Comparison of ENCODE assay signal across 16 mouse cellular contexts in genomic region chr10:75661381-75661780, GRCm38 (mm10). TPM values are rescaled to one million over a fixed set of nuclear protein-coding genes. Genes with fewer than 3 reads are reported as not detected.
A peak's percentile ranks its signal among the peaks of the same experiment; 100 is the strongest.
DNase-seq lines count a peak whose midpoint lies in the region; ATAC-seq and TF ChIP-seq lines count a peak whose summit lies in the region.
"Had no signal": no experiment of that assay in that cellular context is flagged by ENCODE, and none has a peak within 500 bp of the region (broad histone marks: within the 10 kb centered on the region; RNA-seq: fewer than 3 reads in every experiment).

No protein-coding gene starts in this region.

- peak; percentile 76 for DNase-seq in forebrain, embryonic 14.5 days (ENCODE audit: low spot score)
- no peak for DNase-seq in forebrain, embryonic 11.5 days (ENCODE audit: low spot score)
- DNase-seq in lung, postnatal 0 days (ENCODE audit: low spot score): peak; percentile 52
- DNase-seq in lung, adult 18-20 months: no peak
- DNase-seq in brain, embryonic 14.5 days (ENCODE audit: low read depth): peak; percentile 88
- DNase-seq in cerebellum, postnatal 25 days: peak; percentile 60 to 65
- DNase-seq in left cerebral cortex, postnatal 10 days (ENCODE audit: extremely low spot score in 1 of 2, low spot score in 2 of 2): no peak
- DNase-seq: heart, adult 2 months; kidney, adult 11 months; kidney, postnatal 10 days; layer of hippocampus, adult 9-11 months; liver, embryonic 13.5 days; thymus, adult 18-20 months had no signal

- intact Hi-C loops in left cerebral cortex, postnatal 10 days (cut with DNase I): no loop called here

- ATAC-seq in forebrain, embryonic 14.5 days: peak; percentile 75
- no peak for ATAC-seq in forebrain, embryonic 11.5 days (replicated peaks; ENCODE audit: low FRiP score)
- ATAC-seq in lung, postnatal 0 days: 0 out of 2 replicates have a peak, but pooled peaks have one; percentile 35
- ATAC-seq in megakaryocyte-erythroid progenitor cell, adult 5-6 weeks (replicated peaks; ENCODE audit: low FRiP score, low TSS enrichment, poor library complexity, severe bottlenecking): no peak
- ATAC-seq: midbrain, embryonic 13.5 days had no signal

- no peaks in the 10 kb centered on the region for H3K9me3 ChIP-seq in forebrain, embryonic 14.5 days (replicated peaks; ENCODE audit: control insufficient read depth, low read length)
- H3K9me3 ChIP-seq in forebrain, embryonic 11.5 days (ENCODE audit: control insufficient read depth, low read length): no peaks in the 10 kb centered on the region
- H3K9me3 ChIP-seq in lung, postnatal 0 days (ENCODE audit: low read length): no peaks in the 10 kb centered on the region
- H3K9me3 ChIP-seq: embryonic facial prominence, embryonic 12.5 days; liver, embryonic 13.5 days; midbrain, embryonic 13.5 days had no signal

- H3K27me3 ChIP-seq in forebrain, embryonic 14.5 days (replicated peaks; ENCODE audit: control insufficient read depth, insufficient read depth, low read length): no peaks in the 10 kb centered on the region
- H3K27me3 ChIP-seq in forebrain, embryonic 11.5 days (ENCODE audit: control insufficient read depth, insufficient read depth, low read length): no peaks in the 10 kb centered on the region
- no peaks in the 10 kb centered on the region for H3K27me3 ChIP-seq in lung, postnatal 0 days (replicated peaks; ENCODE audit: insufficient read depth, low read length)
- H3K27me3 ChIP-seq: liver, embryonic 13.5 days; midbrain, embryonic 13.5 days had no signal

- no peak overlapping the region for H3K9ac ChIP-seq in forebrain, embryonic 14.5 days (ENCODE audit: low read length)
- H3K9ac ChIP-seq in forebrain, embryonic 11.5 days (ENCODE audit: low read length): no peak overlapping the region
- no peak overlapping the region for H3K9ac ChIP-seq in lung, postnatal 0 days (replicated peaks; ENCODE audit: low read depth)
- H3K9ac ChIP-seq: embryonic facial prominence, embryonic 12.5 days; liver, embryonic 13.5 days; midbrain, embryonic 13.5 days had no signal

- peaks cover 4% of the 10 kb centered on the region for H3K4me1 ChIP-seq in forebrain, embryonic 14.5 days (ENCODE audit: control insufficient read depth, insufficient read depth, low read length)
- H3K4me1 ChIP-seq in forebrain, embryonic 11.5 days (replicated peaks; ENCODE audit: control insufficient read depth, insufficient read depth, low read length): peaks cover 3% of the 10 kb centered on the region; the same call in 1 of the 2 replicates
- H3K4me1 ChIP-seq in lung, postnatal 0 days (ENCODE audit: insufficient read depth, low read depth, low read length): peaks cover 5% of the 10 kb centered on the region

- no peak overlapping the region for H3K4me3 ChIP-seq in forebrain, embryonic 14.5 days (ENCODE audit: low read depth, low read length)
- H3K4me3 ChIP-seq in forebrain, embryonic 11.5 days (ENCODE audit: low read depth, low read length): no peak overlapping the region
- no peak overlapping the region for H3K4me3 ChIP-seq in lung, postnatal 0 days (ENCODE audit: low read depth, low read length)
- H3K4me3 ChIP-seq: embryonic facial prominence, embryonic 12.5 days; heart, adult 2 months; liver, embryonic 13.5 days; midbrain, embryonic 13.5 days had no signal

- no peak for TF ChIP-seq POLR2A in brain, embryonic 14.5 days (IDR thresholded peaks at IDR 0.05; ENCODE audit: borderline replicate concordance, extremely low read depth, insufficient read depth, insufficient read length, poor library complexity, severe bottlenecking)

- peaks cover 44% of the 10 kb centered on the region for H3K36me3 ChIP-seq in forebrain, embryonic 14.5 days (ENCODE audit: control insufficient read depth, insufficient read depth, low read length)
- H3K36me3 ChIP-seq in forebrain, embryonic 11.5 days (ENCODE audit: control insufficient read depth, insufficient read depth, low read length): peaks cover 4% of the 10 kb centered on the region; the same call in 1 of the 2 replicates
- peaks cover 27% of the 10 kb centered on the region for H3K36me3 ChIP-seq in lung, postnatal 0 days (ENCODE audit: insufficient read depth, low read length)

- H3K27ac ChIP-seq in forebrain, embryonic 14.5 days (ENCODE audit: low read depth, low read length): peak overlapping the region; percentile 67; the same call in 1 of the 2 replicates
- no peak overlapping the region for H3K27ac ChIP-seq in forebrain, embryonic 11.5 days (ENCODE audit: low read depth, low read length)
- peak overlapping the region; percentile 20; the same call in 1 of the 2 replicates for H3K27ac ChIP-seq in lung, postnatal 0 days (ENCODE audit: low read length)
- H3K27ac ChIP-seq: embryonic facial prominence, embryonic 12.5 days; heart, adult 2 months; liver, embryonic 13.5 days; midbrain, embryonic 13.5 days had no signal

- 55% methylated on average over 6 of the region's 6 CpGs for WGBS in forebrain, embryonic 14.5 days
- WGBS in forebrain, embryonic 11.5 days: 86% methylated on average over 6 of the region's 6 CpGs
- 75% methylated on average over 6 of the region's 6 CpGs for WGBS in lung, postnatal 0 days

- TF ChIP-seq CTCF in lung, postnatal 0 days (IDR thresholded peaks at IDR 0.05): no peak
- no peak for TF ChIP-seq CTCF in brain, embryonic 14.5 days (IDR thresholded peaks at IDR 0.05; ENCODE audit: borderline replicate concordance, extremely low read depth, insufficient read depth, insufficient read length)

- no peak for TF ChIP-seq EP300 in lung, postnatal 0 days (IDR thresholded peaks at IDR 0.05)

- no peak overlapping the region for H3K4me2 ChIP-seq in forebrain, embryonic 14.5 days (ENCODE audit: low read length)
- H3K4me2 ChIP-seq in forebrain, embryonic 11.5 days (ENCODE audit: low read depth, low read length, severe bottlenecking): no peak overlapping the region
- H3K4me2 ChIP-seq in lung, postnatal 0 days (replicated peaks; ENCODE audit: low read depth, low read length): no peak overlapping the region
- H3K4me2 ChIP-seq: embryonic facial prominence, embryonic 12.5 days; liver, embryonic 13.5 days; midbrain, embryonic 13.5 days had no signal

RNA-seq across cellular contexts. Expression of gene Susd2, which starts 17.6 kb away (rescaled TPM):
- 1.3 TPM in 2 replicates for polyA plus RNA-seq in forebrain, embryonic 14.5 days (2014; fragmentation: Nextera tagmentation; extraction: Ambion mirVana)
- 2.0 and 2.3 TPM in 2 replicates for polyA plus RNA-seq in forebrain, embryonic 11.5 days (2014; fragmentation: Nextera tagmentation; extraction: Ambion mirVana)
- polyA plus RNA-seq in lung, postnatal 0 days (2015; fragmentation: Nextera tagmentation; extraction: Ambion mirVana): 9.3 and 9.4 TPM in 2 replicates
- polyA plus RNA-seq in brain, embryonic 14.5 days (2012; rRNA removed): 2.9 and 4.8 TPM in 2 replicates
- 1 to 10 TPM; 3.5 to 3.8 TPM for total RNA-seq in left cerebral cortex, postnatal 10 days (2021)
- 2.3 and 4.8 TPM in 2 replicates for total RNA-seq in megakaryocyte-erythroid progenitor cell, adult 5-6 weeks (2014; fragmentation: Nextera tagmentation)
- 0.69 and 0.94 TPM in 2 replicates for total RNA-seq in megakaryocyte-erythroid progenitor cell, adult 5-6 weeks (2017)

Comparison
In these comparisons a context has a peak if more than half of its experiments do, and no peak if none do; other contexts are left out.
1. ATAC-seq: peak in forebrain, embryonic 14.5 days (single experiment) and lung, postnatal 0 days (single experiment); none in forebrain, embryonic 11.5 days (single experiment) and megakaryocyte-erythroid progenitor cell, adult 5-6 weeks (single experiment).
2. DNase-seq: peak in forebrain, embryonic 14.5 days (single experiment), lung, postnatal 0 days (single experiment), brain, embryonic 14.5 days (single experiment) and cerebellum, postnatal 25 days (2 of 2); none in forebrain, embryonic 11.5 days (single experiment), lung, adult 18-20 months (0 of 2) and left cerebral cortex, postnatal 10 days (0 of 2).